Mouse (Mus musculus) cerebellum, adult 2 months (tissue): ENCODE results near the gene Igf1r. TPM values are rescaled to one million over a fixed set of nuclear protein-coding genes. Genes with fewer than 3 reads are reported as not detected.

Source experiments
- DNase-seq, 2 experiments: peaks; one replicate each; pipeline ENCODE4 v3.0.0; 2021
- H3K27ac ChIP-seq: fragments of 200-500 bp; 2 replicates; pipeline ENCODE4 v1.5.1; 2012; ENCODE audit warnings: low read length, control low read depth, inconsistent platforms; ENCODE audit not compliant: insufficient read depth
- H3K27me3 ChIP-seq: fragments of 200-500 bp; 2 replicates; pipeline ENCODE4 v1.6.1; 2012; ENCODE audit warnings: inconsistent platforms, mild to moderate bottlenecking, low read length, moderate library complexity; ENCODE audit not compliant: control insufficient read depth, insufficient read depth
- H3K4me1 ChIP-seq: fragments of 200-500 bp; 2 replicates; pipeline ENCODE4 v1.6.1; 2011; ENCODE audit warnings: low read length; ENCODE audit not compliant: control insufficient read depth, insufficient read depth
- H3K4me3 ChIP-seq: fragments of 200-500 bp; replicated peaks from 2 replicates; pipeline ENCODE3; 2011; ENCODE audit warnings: mild to moderate bottlenecking, low read depth, low read length, control low read depth; ENCODE audit not compliant: insufficient read depth
- CTCF ChIP-seq: fragments of 200-500 bp; IDR thresholded peaks from 2 replicates; pipeline ENCODE4 v1.5.1; 2011; ENCODE audit warnings: low read depth, mild to moderate bottlenecking, control low read depth, low read length, moderate library complexity, borderline replicate concordance; ENCODE audit not compliant: insufficient read depth
- POLR2A ChIP-seq: fragments of 200-500 bp; IDR thresholded peaks from 2 replicates; pipeline ENCODE4 v1.6.1; 2011; ENCODE audit warnings: low read length, control low read depth, borderline replicate concordance; ENCODE audit not compliant: insufficient read depth
- WGBS: fragments of 180-500 bp; shearing (Covaris S2); methylation state at CpG from one replicate; pipeline ENCODE4 v1.1.7; 2018; 5-methylcytosine and 5-hydroxymethylcytosine counted together
- polyA plus RNA-seq: library from polyadenylated mRNA; depleted of rRNA; stranded (reverse); fragments of >200 nt; gene quantifications from 2 replicates; pipeline ENCODE4 v1.2.3, GENCODE M21; 2012

The Igf1r gene
- polyA plus RNA-seq, 1 experiment: 20.5 TPM

GRCm38 (mm10) chr7:68067321-68067720, 114.7 kb downstream of the Igf1r start:
- 94% methylated on average over 4 of the region's 4 CpGs for WGBS
- Histone ChIP-seq H3K4me1 (peaks cover 21% of the 10 kb centered on the region), H3K4me3 (no peak overlapping the region), H3K27ac (no peak overlapping the region), H3K27me3 (no peaks in the 10 kb centered on the region)
- DNase-seq: no peak
- no peak for TF ChIP-seq POLR2A
- TF ChIP-seq CTCF: no peak

GRCm38 (mm10) chr7:68069324-68069723, 116.7 kb downstream of the Igf1r start:
- DNase-seq: no peak
- no peak overlapping the region for H3K4me3 ChIP-seq
- H3K27ac ChIP-seq: no peak overlapping the region
- H3K4me1 ChIP-seq: peaks cover 12% of the 10 kb centered on the region
- H3K27me3 ChIP-seq: no peaks in the 10 kb centered on the region
- 66% methylated on average over 7 of the region's 7 CpGs for WGBS
- no peak for TF ChIP-seq CTCF
- no peak for TF ChIP-seq POLR2A

DNA sequence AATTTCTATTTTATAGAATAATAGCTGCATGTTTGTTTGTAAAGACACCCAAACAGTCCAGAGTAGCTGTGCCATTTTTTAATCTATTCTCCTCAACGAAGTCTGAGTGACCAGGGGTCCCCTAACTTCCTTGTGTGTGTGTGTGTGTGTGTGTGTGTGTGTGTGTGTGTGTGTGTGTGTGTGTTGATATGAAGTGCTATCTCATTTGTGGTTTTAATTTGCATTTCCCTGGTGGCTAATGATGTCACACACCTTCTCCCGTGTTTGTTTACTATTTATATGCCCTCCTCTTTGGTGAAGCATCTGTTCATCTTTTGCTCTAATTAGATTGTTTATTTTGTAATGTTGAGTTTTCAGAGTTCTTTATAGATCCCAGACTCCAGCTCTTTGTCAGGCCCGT, 117.4 kb downstream of the Igf1r start:
- no peak overlapping the region for H3K4me3 ChIP-seq
- no peak for TF ChIP-seq CTCF
- no peak for TF ChIP-seq POLR2A
- H3K27ac ChIP-seq: no peak overlapping the region
- no peak for DNase-seq
- 20% methylated on average over 3 of the region's 3 CpGs for WGBS
- peaks cover 7% of the 10 kb centered on the region for H3K4me1 ChIP-seq
- H3K27me3 ChIP-seq: no peaks in the 10 kb centered on the region

- peaks cover 11% of the 10 kb centered on the region for H3K4me1 ChIP-seq
- no peak overlapping the region for H3K27ac ChIP-seq
- 6% methylated on average over 7 of the region's 7 CpGs for WGBS
- H3K4me3 ChIP-seq: no peak overlapping the region
- H3K27me3 ChIP-seq: no peaks in the 10 kb centered on the region
- TF ChIP-seq CTCF: no peak
- TF ChIP-seq POLR2A: no peak
- DNase-seq: peak; percentile 59 to 70
These were observed 118.0 kb downstream of the Igf1r start for GRCm38 (mm10) chr7:68070626-68071025.

DNA sequence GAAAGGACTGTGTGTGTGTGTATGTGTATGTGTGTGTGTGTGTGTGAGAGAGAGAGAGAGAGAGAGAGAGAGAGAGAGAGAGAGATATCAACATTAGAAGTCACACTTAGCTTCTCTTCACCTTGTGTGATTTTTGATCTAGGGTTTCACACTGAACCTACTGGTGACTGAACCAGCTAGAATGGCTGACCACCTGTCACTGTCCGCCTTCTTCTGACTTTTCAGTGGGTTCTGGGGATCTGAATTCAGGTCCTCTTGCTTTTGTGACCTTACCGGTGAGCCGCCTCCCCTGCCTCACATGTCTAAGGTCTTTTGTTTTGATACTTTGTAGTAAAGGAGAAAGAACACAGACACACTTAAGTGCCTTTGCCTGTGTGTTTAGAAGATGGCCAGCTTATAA, 118.4 kb downstream of the Igf1r start:
- no peak for DNase-seq
- Histone ChIP-seq H3K27ac (no peak overlapping the region), H3K4me3 (no peak overlapping the region), H3K4me1 (peaks cover 12% of the 10 kb centered on the region), H3K27me3 (no peaks in the 10 kb centered on the region)
- no peak for TF ChIP-seq CTCF
- TF ChIP-seq POLR2A: no peak
- WGBS: 77% methylated on average over 3 of the region's 3 CpGs

DNA sequence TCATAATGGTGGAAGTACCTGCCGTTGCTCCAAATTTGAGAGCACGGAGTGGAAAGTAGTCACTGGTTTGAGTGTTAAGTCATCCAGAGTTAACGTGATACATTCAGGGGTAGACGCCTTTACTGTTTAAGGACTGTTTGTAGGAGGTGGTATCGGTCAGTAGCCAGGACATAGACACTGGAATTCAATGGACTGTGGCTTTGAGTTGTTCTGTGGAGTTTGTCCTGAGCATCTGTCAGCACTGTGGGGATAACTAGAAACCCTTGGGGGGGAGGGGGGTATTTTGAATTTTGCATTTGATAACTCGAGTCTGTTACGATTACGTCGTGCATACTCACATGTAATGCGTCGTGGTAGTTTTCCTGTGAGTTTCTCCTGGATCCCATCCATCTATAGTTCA, 119.1 kb downstream of the Igf1r start:
- Histone ChIP-seq H3K4me1 (peaks cover 11% of the 10 kb centered on the region), H3K4me3 (no peak overlapping the region), H3K27me3 (no peaks in the 10 kb centered on the region), H3K27ac (no peak overlapping the region)
- TF ChIP-seq CTCF (no peak), POLR2A (no peak)
- WGBS: 90% methylated on average over 11 of the region's 11 CpGs
- DNase-seq: no peak

GRCm38 (mm10) chr7:68072524-68073459, 120.2 kb downstream of the Igf1r start:
- Histone ChIP-seq H3K27ac (no peak overlapping the region), H3K4me3 (no peak overlapping the region), H3K27me3 (no peaks in the 10 kb centered on the region), H3K4me1 (peaks cover 11% of the 10 kb centered on the region)
- 93% methylated on average over 14 of the region's 14 CpGs for WGBS
- TF ChIP-seq POLR2A: no peak
- no peak for TF ChIP-seq CTCF
- DNase-seq: no peak

DNA sequence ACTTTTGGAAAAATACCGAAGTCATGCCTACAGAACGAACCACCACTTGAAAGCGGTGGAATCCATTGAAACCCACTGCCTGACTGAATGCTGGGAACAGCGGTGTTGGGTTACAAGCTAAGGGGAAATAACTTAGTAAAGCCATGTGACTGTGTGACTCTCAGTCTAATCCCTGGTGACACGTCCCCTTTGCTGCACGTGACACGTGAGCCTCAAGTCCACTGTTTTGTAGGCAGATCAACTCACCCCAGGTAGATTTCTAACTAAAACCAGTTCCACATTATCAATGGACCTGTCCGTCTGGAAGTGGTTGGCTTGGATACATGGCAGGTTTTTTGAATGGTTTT, 120.8 kb downstream of the Igf1r start:
- DNase-seq: no peak
- no peak for TF ChIP-seq POLR2A
- no peak for TF ChIP-seq CTCF
- Histone ChIP-seq H3K4me1 (peaks cover 11% of the 10 kb centered on the region), H3K4me3 (no peak overlapping the region), H3K27me3 (no peaks in the 10 kb centered on the region), H3K27ac (no peak overlapping the region)
- 89% methylated on average over 8 of the region's 8 CpGs for WGBS
